Mouse (Mus musculus): ENCODE data around the gene Rexo4. TPM values are rescaled to one million over a fixed set of nuclear protein-coding genes. Genes with fewer than 3 reads are reported as not detected.

Gene Rexo4
- polyA plus RNA-seq (2015; fragmentation: Nextera tagmentation; extraction: Ambion mirVana), result 41.5 and 44.0 TPM in 2 replicates

- peak; percentile 96 for ATAC-seq (ENCODE audit: low read depth)
- H3K27ac ChIP-seq (ENCODE audit: low read length), result peak within 1 kb of the TSS; percentile 99
- H3K9me3 ChIP-seq (ENCODE audit: control insufficient read depth, low read length), result peaks cover 3% of the 10 kb centered on the region; the same call in 1 of the 2 replicates
- H3K9ac ChIP-seq (ENCODE audit: low read length), result peak within 1 kb of the TSS; percentile 97
- peaks cover 12% of the 10 kb centered on the region for H3K36me3 ChIP-seq (ENCODE audit: control insufficient read depth, insufficient read depth, low read length)
- under 1% methylated on average over 50 of the region's 50 CpGs for whole genome bisulfite sequencing
- peak within 1 kb of the TSS; percentile 91 for H3K4me2 ChIP-seq (ENCODE audit: low read depth, low read length)
- peak within 1 kb of the TSS; percentile 93 for H3K4me3 ChIP-seq (ENCODE audit: low read length)
- H3K27me3 ChIP-seq (ENCODE audit: control insufficient read depth, insufficient read depth, low read depth, low read length), result no peaks in the 10 kb centered on the region
- peaks cover 13% of the 10 kb centered on the region for H3K4me1 ChIP-seq (replicated peaks; ENCODE audit: control insufficient read depth, insufficient read depth, low read length)
Measured at GRCm38 (mm10) chr2:26963923-26964723, at the start of gene Rexo4. Gene Rexo4 (minus strand): TSS chr2:26964386.

- peak; percentile 98 for ATAC-seq (ENCODE audit: low read depth)
- Histone ChIP-seq H3K27me3 (ENCODE audit: control insufficient read depth, insufficient read depth, low read depth, low read length) (no peaks in the 10 kb centered on the region), H3K9me3 (ENCODE audit: control insufficient read depth, low read length) (no peaks in the 10 kb centered on the region), H3K4me1 (replicated peaks; ENCODE audit: control insufficient read depth, insufficient read depth, low read length) (peaks cover 17% of the 10 kb centered on the region), H3K36me3 (ENCODE audit: control insufficient read depth, insufficient read depth, low read length) (peaks cover 9% of the 10 kb centered on the region), H3K27ac (ENCODE audit: low read length) (peak within 1 kb of the TSS; percentile 85), H3K4me3 (ENCODE audit: low read length) (peak within 1 kb of the TSS; percentile 92), H3K4me2 (ENCODE audit: low read depth, low read length) (peak within 1 kb of the TSS; percentile 74), H3K9ac (ENCODE audit: low read length) (peak within 1 kb of the TSS; percentile 97)
- under 1% methylated on average over 43 of the region's 43 CpGs for WGBS
Measured at GRCm38 (mm10) chr2:27009714-27010244, 45.6 kb upstream of the Rexo4 start, which contains the start of gene Cacfd1. Gene Cacfd1 (plus strand): TSS chr2:27009926.

GRCm38 (mm10) chr2:27007701-27008100 is 43.5 kb upstream of the Rexo4 start:
- Histone ChIP-seq H3K4me1 (replicated peaks; ENCODE audit: control insufficient read depth, insufficient read depth, low read length) (peaks cover 17% of the 10 kb centered on the region), H3K36me3 (ENCODE audit: control insufficient read depth, insufficient read depth, low read length) (no peaks in the 10 kb centered on the region), H3K9ac (ENCODE audit: low read length) (no peak overlapping the region), H3K27ac (ENCODE audit: low read length) (no peak overlapping the region), H3K27me3 (ENCODE audit: control insufficient read depth, insufficient read depth, low read depth, low read length) (no peaks in the 10 kb centered on the region), H3K9me3 (ENCODE audit: control insufficient read depth, low read length) (no peaks in the 10 kb centered on the region), H3K4me3 (ENCODE audit: low read length) (no peak overlapping the region), H3K4me2 (ENCODE audit: low read depth, low read length) (no peak overlapping the region)
- no peak for ATAC-seq (ENCODE audit: low read depth)
- WGBS, result 54% methylated on average over 7 of the region's 7 CpGs

GRCm38 (mm10) chr2:27006255-27006654 is 42.1 kb upstream of the Rexo4 start:
- ATAC-seq (ENCODE audit: low read depth), result no peak
- 41% methylated on average over 4 of the region's 4 CpGs for WGBS
- no peak overlapping the region for H3K4me2 ChIP-seq (ENCODE audit: low read depth, low read length)
- H3K27ac ChIP-seq (ENCODE audit: low read length), result no peak overlapping the region
- H3K4me1 ChIP-seq (replicated peaks; ENCODE audit: control insufficient read depth, insufficient read depth, low read length), result peaks cover 15% of the 10 kb centered on the region
- H3K9ac ChIP-seq (ENCODE audit: low read length), result no peak overlapping the region
- no peaks in the 10 kb centered on the region for H3K36me3 ChIP-seq (ENCODE audit: control insufficient read depth, insufficient read depth, low read length)
- no peak overlapping the region for H3K4me3 ChIP-seq (ENCODE audit: low read length)
- no peaks in the 10 kb centered on the region for H3K27me3 ChIP-seq (ENCODE audit: control insufficient read depth, insufficient read depth, low read depth, low read length)
- no peaks in the 10 kb centered on the region for H3K9me3 ChIP-seq (ENCODE audit: control insufficient read depth, low read length)

GRCm38 (mm10) chr2:26997993-26998392 is 33.8 kb upstream of the Rexo4 start:
- 92% methylated on average over 7 of the region's 7 CpGs for WGBS
- Histone ChIP-seq H3K4me3 (ENCODE audit: low read length) (no peak overlapping the region), H3K4me1 (replicated peaks; ENCODE audit: control insufficient read depth, insufficient read depth, low read length) (no peaks in the 10 kb centered on the region), H3K4me2 (ENCODE audit: low read depth, low read length) (no peak overlapping the region), H3K27ac (ENCODE audit: low read length) (no peak overlapping the region), H3K36me3 (ENCODE audit: control insufficient read depth, insufficient read depth, low read length) (no peaks in the 10 kb centered on the region), H3K27me3 (ENCODE audit: control insufficient read depth, insufficient read depth, low read depth, low read length) (no peaks in the 10 kb centered on the region), H3K9ac (ENCODE audit: low read length) (no peak overlapping the region), H3K9me3 (ENCODE audit: control insufficient read depth, low read length) (no peaks in the 10 kb centered on the region)
- no peak for ATAC-seq (ENCODE audit: low read depth)

- WGBS, result 77% methylated on average over 1 of the region's 1 CpGs
- Histone ChIP-seq H3K9me3 (ENCODE audit: control insufficient read depth, low read length) (no peaks in the 10 kb centered on the region), H3K4me1 (replicated peaks; ENCODE audit: control insufficient read depth, insufficient read depth, low read length) (no peaks in the 10 kb centered on the region), H3K9ac (ENCODE audit: low read length) (no peak overlapping the region), H3K27ac (ENCODE audit: low read length) (no peak overlapping the region), H3K4me2 (ENCODE audit: low read depth, low read length) (no peak overlapping the region), H3K4me3 (ENCODE audit: low read length) (no peak overlapping the region), H3K27me3 (ENCODE audit: control insufficient read depth, insufficient read depth, low read depth, low read length) (no peaks in the 10 kb centered on the region), H3K36me3 (ENCODE audit: control insufficient read depth, insufficient read depth, low read length) (no peaks in the 10 kb centered on the region)
- no peak for ATAC-seq (ENCODE audit: low read depth)
Measured at GRCm38 (mm10) chr2:26997498-26997897, 33.3 kb upstream of the Rexo4 start.

- no peak overlapping the region for H3K4me2 ChIP-seq (ENCODE audit: low read depth, low read length)
- no peak overlapping the region for H3K9ac ChIP-seq (ENCODE audit: low read length)
- H3K27ac ChIP-seq (ENCODE audit: low read length), result no peak overlapping the region
- H3K36me3 ChIP-seq (ENCODE audit: control insufficient read depth, insufficient read depth, low read length), result no peaks in the 10 kb centered on the region
- no peaks in the 10 kb centered on the region for H3K9me3 ChIP-seq (ENCODE audit: control insufficient read depth, low read length)
- WGBS, result 68% methylated on average over 3 of the region's 3 CpGs
- no peaks in the 10 kb centered on the region for H3K4me1 ChIP-seq (replicated peaks; ENCODE audit: control insufficient read depth, insufficient read depth, low read length)
- H3K4me3 ChIP-seq (ENCODE audit: low read length), result no peak overlapping the region
- no peak for ATAC-seq (ENCODE audit: low read depth)
- no peaks in the 10 kb centered on the region for H3K27me3 ChIP-seq (ENCODE audit: control insufficient read depth, insufficient read depth, low read depth, low read length)
Measured at GRCm38 (mm10) chr2:26993936-26994335, 29.8 kb upstream of the Rexo4 start.

- Histone ChIP-seq H3K4me2 (ENCODE audit: low read depth, low read length) (no peak overlapping the region), H3K36me3 (ENCODE audit: control insufficient read depth, insufficient read depth, low read length) (no peaks in the 10 kb centered on the region), H3K9ac (ENCODE audit: low read length) (no peak overlapping the region), H3K4me3 (ENCODE audit: low read length) (no peak overlapping the region), H3K4me1 (replicated peaks; ENCODE audit: control insufficient read depth, insufficient read depth, low read length) (no peaks in the 10 kb centered on the region), H3K27me3 (ENCODE audit: control insufficient read depth, insufficient read depth, low read depth, low read length) (no peaks in the 10 kb centered on the region), H3K27ac (ENCODE audit: low read length) (no peak overlapping the region), H3K9me3 (ENCODE audit: control insufficient read depth, low read length) (no peaks in the 10 kb centered on the region)
- ATAC-seq (ENCODE audit: low read depth), result no peak
- 78% methylated on average over 5 of the region's 5 CpGs for WGBS
Measured at GRCm38 (mm10) chr2:26984640-26985039, 20.5 kb upstream of the Rexo4 start.

- no peak overlapping the region for H3K4me3 ChIP-seq (ENCODE audit: low read length)
- ATAC-seq (ENCODE audit: low read depth), result no peak
- H3K4me1 ChIP-seq (replicated peaks; ENCODE audit: control insufficient read depth, insufficient read depth, low read length), result no peaks in the 10 kb centered on the region
- no peak overlapping the region for H3K9ac ChIP-seq (ENCODE audit: low read length)
- no peaks in the 10 kb centered on the region for H3K27me3 ChIP-seq (ENCODE audit: control insufficient read depth, insufficient read depth, low read depth, low read length)
- WGBS, result 40% methylated on average over 2 of the region's 2 CpGs
- H3K9me3 ChIP-seq (ENCODE audit: control insufficient read depth, low read length), result no peaks in the 10 kb centered on the region
- H3K4me2 ChIP-seq (ENCODE audit: low read depth, low read length), result no peak overlapping the region
- no peak overlapping the region for H3K27ac ChIP-seq (ENCODE audit: low read length)
- no peaks in the 10 kb centered on the region for H3K36me3 ChIP-seq (ENCODE audit: control insufficient read depth, insufficient read depth, low read length)
Measured at GRCm38 (mm10) chr2:26984179-26984578, 20.0 kb upstream of the Rexo4 start.

All from lung, embryonic 16.5 days (tissue).